Mouse (Mus musculus) heart, embryonic 11.5 days (tissue): Measurements from ENCODE around the gene Gm13272. TPM values are rescaled to one million over a fixed set of nuclear protein-coding genes. Genes with fewer than 3 reads are reported as not detected.
"Not testable (repeated sequence)": the region's sequence is repeated elsewhere in the genome, so short reads cannot be mapped to it uniquely, and the experiment has no call there.

Experiments used
- ATAC-seq: fragments of 200-750 bp; cut with Nextera tagmentation; replicated peaks from 2 replicates; pipeline ENCODE4 v1.8.0; 2017; ENCODE audit warnings: moderate library complexity; ENCODE audit not compliant: insufficient number of reproducible peaks, low FRiP score, low TSS enrichment
- H3K27ac ChIP-seq: fragments of 300-500 bp; sonication (generic); 2 replicates; pipeline ENCODE4 v1.5.1; 2014; ENCODE audit warnings: mild to moderate bottlenecking, low read depth, low read length
- H3K27me3 ChIP-seq: fragments of 300-500 bp; sonication (generic); 2 replicates; pipeline ENCODE4 v1.6.1; 2014; ENCODE audit warnings: mild to moderate bottlenecking, low read length, mixed read lengths; ENCODE audit not compliant: control insufficient read depth, insufficient read depth
- H3K36me3 ChIP-seq: fragments of 300-500 bp; sonication (generic); 2 replicates; pipeline ENCODE4 v1.6.1; 2014; ENCODE audit warnings: mild to moderate bottlenecking, low read length, moderate library complexity, mixed read lengths; ENCODE audit not compliant: control insufficient read depth, insufficient read depth
- H3K4me1 ChIP-seq: fragments of 300-500 bp; sonication (generic); 2 replicates; pipeline ENCODE4 v1.6.1; 2014; ENCODE audit warnings: low read length; ENCODE audit not compliant: control insufficient read depth, insufficient read depth
- H3K4me2 ChIP-seq: fragments of 300-500 bp; sonication (generic); 2 replicates; pipeline ENCODE4 v1.6.1; 2014; ENCODE audit warnings: mild to moderate bottlenecking, moderate library complexity
- H3K4me3 ChIP-seq: fragments of 300-500 bp; sonication (generic); 2 replicates; pipeline ENCODE4 v1.5.1; 2014; ENCODE audit warnings: low read depth, low read length
- H3K9ac ChIP-seq: fragments of 300-500 bp; sonication (generic); 2 replicates; pipeline ENCODE4 v1.6.1; 2014; ENCODE audit warnings: mild to moderate bottlenecking, low read depth, low read length, moderate library complexity
- H3K9me3 ChIP-seq: fragments of 300-500 bp; sonication (generic); replicated peaks from 2 replicates; pipeline ENCODE4 v1.6.1; 2016; ENCODE audit warnings: low read length; ENCODE audit not compliant: control insufficient read depth
- WGBS: fragments of 180-500 bp; shearing (Covaris S2); extraction: QIAGEN DNeasy Blood & Tissue Kit; methylation state at CpG from one replicate; pipeline ENCODE4 v1.1.7; 2014; ENCODE audit not compliant: insufficient replicate concordance; 5-methylcytosine and 5-hydroxymethylcytosine counted together
- polyA plus RNA-seq: library from polyadenylated mRNA; unstranded; fragments of >200 nt; fragmentation: Nextera tagmentation; extraction: Ambion mirVana; gene quantifications from 2 replicates; pipeline ENCODE4 v1.2.1, GENCODE M21; 2014

Gm13272 gene
- polyA plus RNA-seq, 1 experiment from 2014 or later: not detected

DNA sequence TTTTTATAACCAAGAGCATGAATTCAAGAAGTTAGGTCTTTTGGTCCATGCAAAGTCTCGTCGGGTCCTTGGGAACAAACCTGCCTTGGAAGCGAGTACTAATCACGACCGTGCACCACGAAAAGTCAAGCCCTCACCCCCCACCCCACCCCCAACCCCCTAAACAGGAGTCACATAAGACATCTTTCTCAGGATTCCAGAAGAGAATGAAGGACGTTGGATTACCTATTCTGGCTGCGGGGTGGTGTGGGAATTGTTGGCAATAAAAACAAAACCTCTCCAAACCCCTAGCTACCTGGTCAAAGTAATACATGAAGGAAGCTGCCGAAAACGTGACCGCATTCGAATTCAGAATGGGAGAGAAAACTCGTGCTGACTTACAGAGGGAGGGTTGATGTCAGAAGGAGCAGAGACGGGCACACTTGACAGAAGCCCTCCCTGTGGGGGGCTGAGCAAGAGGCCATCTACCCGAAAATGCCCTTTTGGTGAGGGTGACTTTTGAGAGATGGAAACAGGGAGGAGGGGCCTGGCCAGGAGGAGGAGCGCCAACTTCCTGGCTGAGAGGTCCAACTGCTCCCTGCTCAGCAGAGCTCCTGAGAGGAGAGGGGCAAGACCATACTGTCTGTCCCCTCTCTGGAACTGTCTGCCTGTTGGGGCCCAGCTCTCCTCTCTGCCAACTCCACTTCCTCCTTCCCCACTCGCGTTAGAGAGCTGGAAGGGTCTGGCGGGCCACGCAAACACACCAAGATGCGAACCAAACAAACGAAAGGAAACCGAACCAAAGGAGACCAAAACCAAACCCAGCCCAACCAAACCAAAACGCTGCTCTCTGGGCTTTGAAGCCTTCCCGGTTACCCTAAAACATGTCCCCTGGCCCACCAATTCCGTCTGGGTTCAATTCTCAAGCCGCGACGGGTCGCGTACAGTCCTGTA, 22.8 kb upstream of the Gm13272 start:
- not testable (repeated sequence) for H3K9me3 ChIP-seq, ATAC-seq, H3K27me3 ChIP-seq, H3K4me1 ChIP-seq, H3K36me3 ChIP-seq
- Histone ChIP-seq H3K27ac (peak overlapping the region; percentile 94), H3K9ac (peak overlapping the region; percentile 82), H3K4me3 (peak overlapping the region; percentile 51), H3K4me2 (peak overlapping the region; percentile 69)
- 13% methylated on average over 28 of the region's 31 CpGs for WGBS

DNA sequence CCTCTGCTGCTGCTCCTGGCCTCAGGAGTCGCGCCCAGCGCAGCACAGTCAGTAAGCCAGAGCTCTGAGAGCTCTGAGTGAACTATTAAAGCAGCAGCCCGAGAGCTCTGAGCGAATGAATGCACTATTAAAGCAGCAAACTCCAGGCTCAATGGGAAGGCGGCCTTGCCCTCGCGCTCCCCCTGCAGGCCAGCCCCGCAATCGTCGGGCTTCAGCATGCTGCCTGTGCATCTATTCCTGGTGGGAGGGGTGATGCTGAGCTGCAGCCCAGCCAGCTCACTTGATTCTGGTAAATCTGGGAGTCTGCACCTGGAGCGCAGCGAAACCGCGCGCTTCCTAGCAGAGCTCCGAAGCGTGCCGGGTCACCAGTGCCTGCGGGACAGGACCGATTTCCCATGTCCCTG, 22.0 kb upstream of the Gm13272 start:
- not testable (repeated sequence) for H3K9me3 ChIP-seq, H3K4me1 ChIP-seq, H3K27me3 ChIP-seq, H3K9ac ChIP-seq, H3K36me3 ChIP-seq
- H3K27ac ChIP-seq: peak overlapping the region; percentile 94
- WGBS: under 1% methylated on average over 18 of the region's 21 CpGs
- ATAC-seq: peak; percentile 93
- peak overlapping the region; percentile 69 for H3K4me2 ChIP-seq
- peak overlapping the region; percentile 51 for H3K4me3 ChIP-seq

DNA sequence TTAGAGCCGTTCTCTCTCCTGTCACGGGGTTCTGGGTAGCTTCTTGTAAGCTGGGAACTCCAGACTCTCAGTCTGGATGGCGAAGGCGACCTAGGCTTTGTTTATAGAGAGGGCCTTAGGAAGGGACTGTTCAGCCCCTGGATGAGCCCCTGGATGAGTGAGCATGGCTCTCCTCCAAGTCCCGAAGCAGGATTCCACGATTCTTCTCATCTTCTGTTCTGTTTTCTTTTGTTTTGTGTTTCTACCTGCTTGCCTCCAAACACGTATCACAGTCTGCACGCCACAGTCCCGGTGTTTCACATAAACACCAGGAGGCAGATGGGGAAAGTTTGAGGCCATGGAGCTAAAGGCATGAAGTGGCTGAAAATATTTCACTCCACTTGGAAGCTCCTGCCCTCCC, 20.9 kb upstream of the Gm13272 start:
- not testable (repeated sequence) for ATAC-seq, H3K4me3 ChIP-seq, H3K4me1 ChIP-seq, H3K27ac ChIP-seq, H3K9ac ChIP-seq, H3K27me3 ChIP-seq, H3K9me3 ChIP-seq, H3K4me2 ChIP-seq, H3K36me3 ChIP-seq
- WGBS: 82% methylated on average over 7 of the region's 9 CpGs

DNA sequence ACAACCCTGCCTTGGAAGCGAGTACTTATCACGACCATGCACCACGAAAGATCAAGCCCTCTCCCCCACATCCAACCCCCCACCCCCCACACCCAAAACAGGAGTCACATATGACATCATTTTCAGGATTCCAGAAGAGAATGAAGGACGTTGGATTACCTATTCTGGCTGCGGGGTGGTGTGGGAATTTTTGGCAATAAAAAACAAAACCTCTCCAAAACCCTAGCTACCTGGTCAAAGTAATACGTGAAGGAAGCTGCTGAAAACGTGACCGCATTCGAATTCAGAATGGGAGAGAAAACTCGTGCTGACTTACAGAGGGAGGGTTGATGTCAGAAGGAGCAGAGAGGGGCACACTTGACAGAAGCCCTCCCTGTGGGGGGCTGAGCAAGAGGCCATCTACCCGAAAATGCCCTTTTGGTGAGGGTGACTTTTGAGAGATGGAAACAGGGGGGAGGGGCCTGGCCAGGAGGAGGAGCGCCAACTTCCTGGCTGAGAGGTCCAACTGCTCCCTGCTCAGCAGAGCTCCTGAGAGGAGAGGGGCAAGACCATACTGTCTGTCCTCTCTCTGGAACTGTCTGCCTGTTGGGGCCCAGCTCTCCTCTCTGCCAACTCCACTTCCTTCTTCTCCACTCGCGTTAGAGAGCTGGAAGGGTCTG, 19.9 kb upstream of the Gm13272 start, which contains the start of gene Gm13283:
Gene Gm13283, plus strand, starts transcription at position 510 of the 659 bp plus-strand sequence.
- WGBS: 20% methylated on average over 7 of the region's 14 CpGs
- H3K27ac ChIP-seq: peak within 1 kb of the TSS; percentile 29; the same call in 1 of the 2 replicates
- not testable (repeated sequence) for H3K27me3 ChIP-seq, H3K9me3 ChIP-seq, H3K36me3 ChIP-seq, H3K4me1 ChIP-seq, ATAC-seq, H3K9ac ChIP-seq
- peak within 1 kb of the TSS; percentile 27; the same call in 1 of the 2 replicates for H3K4me3 ChIP-seq
- peak within 1 kb of the TSS; percentile 49 for H3K4me2 ChIP-seq

DNA sequence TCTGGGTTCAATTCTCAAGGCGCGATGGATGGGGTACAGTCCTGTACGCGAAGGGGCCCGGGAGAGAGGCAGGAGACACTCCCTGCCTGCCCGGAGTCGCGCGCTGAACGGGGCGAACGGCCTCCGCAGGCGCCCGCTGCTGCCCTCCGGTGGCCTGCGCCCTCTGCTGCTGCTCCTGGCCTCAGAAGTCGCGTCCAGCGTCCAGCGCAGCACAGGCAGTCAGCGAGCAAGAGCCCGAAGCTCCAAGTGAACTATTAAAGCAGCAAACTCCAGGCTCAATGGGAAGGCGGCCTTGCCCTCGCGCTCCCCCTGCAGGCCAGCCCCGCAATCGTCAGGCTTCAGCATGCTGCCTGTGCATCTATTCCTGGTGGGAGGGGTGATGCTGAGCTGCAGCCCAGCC, 19.2 kb upstream of the Gm13272 start:
- not testable (repeated sequence) for H3K36me3 ChIP-seq, H3K4me1 ChIP-seq, H3K9ac ChIP-seq, H3K9me3 ChIP-seq, H3K27me3 ChIP-seq, ATAC-seq
- H3K4me3 ChIP-seq: peak overlapping the region; percentile 27; the same call in 1 of the 2 replicates
- WGBS: 0% methylated on average over 24 of the region's 28 CpGs
- H3K27ac ChIP-seq: peak overlapping the region; percentile 29; the same call in 1 of the 2 replicates
- peak overlapping the region; percentile 49 for H3K4me2 ChIP-seq

DNA sequence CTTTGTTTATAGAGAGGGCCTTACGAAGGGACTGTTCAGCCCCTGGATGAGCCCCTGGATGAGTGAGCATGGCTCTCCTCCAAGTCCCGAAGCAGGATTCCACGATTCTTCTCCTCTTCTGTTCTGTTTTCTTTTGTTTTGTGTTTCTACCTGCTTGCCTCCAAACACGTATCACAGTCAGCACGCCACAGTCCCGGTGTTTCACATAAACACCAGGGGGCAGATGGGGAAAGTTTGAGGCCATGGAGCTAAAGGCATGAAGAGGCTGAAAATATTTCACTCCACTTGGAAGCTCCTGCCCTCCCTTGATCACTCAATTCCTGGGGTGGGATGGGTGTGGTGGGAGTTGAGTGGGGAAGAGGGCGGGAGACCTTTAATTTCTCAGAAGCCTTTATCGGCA, 17.9 kb upstream of the Gm13272 start:
- H3K27ac ChIP-seq, H3K9me3 ChIP-seq, H3K4me3 ChIP-seq, H3K27me3 ChIP-seq, H3K36me3 ChIP-seq, ATAC-seq, H3K9ac ChIP-seq, H3K4me1 ChIP-seq, H3K4me2 ChIP-seq: not testable (repeated sequence)
- 69% methylated on average over 6 of the region's 8 CpGs for WGBS

DNA sequence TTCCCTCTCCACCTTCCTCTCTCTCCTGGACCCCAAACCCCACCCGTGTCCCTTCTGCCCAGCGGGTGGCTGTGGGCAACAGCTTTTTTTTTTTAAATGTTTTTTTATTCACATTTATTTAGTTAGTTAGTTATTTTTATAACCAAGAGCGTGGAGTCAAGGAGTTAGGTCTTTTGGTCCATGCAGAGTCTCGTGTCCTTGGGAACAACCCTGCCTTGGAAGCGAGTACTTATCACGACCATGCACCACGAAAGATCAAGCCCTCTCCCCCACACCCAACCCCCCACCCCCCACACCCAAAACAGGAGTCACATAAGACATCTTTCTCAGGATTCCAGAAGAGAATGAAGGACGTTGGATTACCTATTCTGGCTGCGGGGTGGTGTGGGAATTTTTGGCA, 17.3 kb upstream of the Gm13272 start:
- H3K4me2 ChIP-seq, ATAC-seq, H3K36me3 ChIP-seq, H3K4me1 ChIP-seq, H3K9me3 ChIP-seq, H3K4me3 ChIP-seq, H3K9ac ChIP-seq, H3K27ac ChIP-seq, H3K27me3 ChIP-seq: not testable (repeated sequence)
- WGBS: 44% methylated on average over 8 of the region's 9 CpGs

DNA sequence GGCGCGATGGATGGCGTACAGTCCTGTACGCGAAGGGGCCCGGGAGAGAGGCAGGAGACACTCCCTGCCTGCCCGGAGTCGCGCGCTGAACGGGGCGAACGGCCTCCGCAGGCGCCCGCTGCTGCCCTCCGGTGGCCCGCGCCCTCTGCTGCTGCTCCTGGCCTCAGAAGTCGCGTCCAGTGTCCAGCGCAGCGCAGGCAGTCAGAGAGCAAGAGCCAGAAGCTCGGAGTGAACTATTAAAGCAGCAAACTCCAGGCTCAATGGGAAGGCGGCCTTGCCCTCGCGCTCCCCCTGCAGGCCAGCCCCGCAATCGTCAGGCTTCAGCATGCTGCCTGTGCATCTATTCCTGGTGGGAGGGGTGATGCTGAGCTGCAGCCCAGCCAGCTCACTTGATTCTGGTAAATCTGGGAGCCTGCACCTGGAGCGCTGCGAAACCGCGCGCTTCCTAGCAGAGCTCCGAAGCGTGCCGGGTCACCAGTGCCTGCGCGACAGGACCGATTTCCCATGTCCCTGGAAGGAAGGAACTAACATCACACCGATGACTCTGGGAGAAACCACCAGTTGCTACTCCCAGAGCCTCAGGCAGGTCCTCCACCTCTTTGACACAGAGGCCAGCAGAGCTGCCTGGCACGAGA, 16.1 kb upstream of the Gm13272 start:
- H3K4me1 ChIP-seq, H3K27ac ChIP-seq, H3K36me3 ChIP-seq, ATAC-seq, H3K9me3 ChIP-seq, H3K27me3 ChIP-seq, H3K9ac ChIP-seq: not testable (repeated sequence)
- Histone ChIP-seq H3K4me3 (peak overlapping the region; percentile 25; the same call in 1 of the 2 replicates), H3K4me2 (peak overlapping the region; percentile 44)
- 4% methylated on average over 24 of the region's 42 CpGs for whole genome bisulfite sequencing
